Mouse (Mus musculus) intestine, postnatal 0 days (tissue): ENCODE data around the gene Apobec4. TPM values are rescaled to one million over a fixed set of nuclear protein-coding genes. Genes with fewer than 3 reads are reported as not detected.

ENCODE experiments used
- ATAC-seq: fragments of 200-750 bp; cut with Nextera tagmentation; 2 replicates; pipeline ENCODE4 v1.8.0; 2017; ENCODE audit warnings: mild to moderate bottlenecking, moderate TSS enrichment, moderate library complexity
- H3K27ac ChIP-seq: fragments of 300-500 bp; sonication (generic); 2 replicates; pipeline ENCODE4 v1.5.1; 2014; ENCODE audit warnings: mild to moderate bottlenecking, low read depth, low read length, moderate library complexity
- H3K27me3 ChIP-seq: fragments of 300-500 bp; sonication (generic); replicated peaks from 2 replicates; pipeline ENCODE4 v1.6.1; 2014; ENCODE audit warnings: low read length, mixed read lengths; ENCODE audit not compliant: control insufficient read depth, insufficient read depth
- H3K36me3 ChIP-seq: fragments of 300-500 bp; sonication (generic); 2 replicates; pipeline ENCODE4 v1.6.1; 2014; ENCODE audit warnings: mild to moderate bottlenecking, moderate library complexity; ENCODE audit not compliant: control insufficient read depth, insufficient read depth
- H3K4me1 ChIP-seq: fragments of 300-500 bp; sonication (generic); replicated peaks from 2 replicates; pipeline ENCODE4 v1.6.1; 2014; ENCODE audit warnings: antibody characterized with exemption, low read length, mixed read lengths; ENCODE audit not compliant: control insufficient read depth, insufficient read depth
- H3K4me2 ChIP-seq: fragments of 300-500 bp; sonication (generic); replicated peaks from 2 replicates; pipeline ENCODE4 v1.6.1; 2014; ENCODE audit warnings: low read depth, mild to moderate bottlenecking, moderate library complexity
- H3K4me3 ChIP-seq: fragments of 300-500 bp; sonication (generic); 2 replicates; pipeline ENCODE4 v1.5.1; 2014; ENCODE audit warnings: low read depth, low read length
- H3K9ac ChIP-seq: fragments of 300-500 bp; sonication (generic); 2 replicates; pipeline ENCODE4 v1.6.1; 2014; ENCODE audit warnings: mild to moderate bottlenecking, low read depth, low read length
- H3K9me3 ChIP-seq: fragments of 300-500 bp; sonication (generic); 2 replicates; pipeline ENCODE4 v1.6.1; 2016; ENCODE audit warnings: mixed run types; ENCODE audit not compliant: control insufficient read depth
- CTCF ChIP-seq: sonication (generic); IDR thresholded peaks from 2 replicates; pipeline ENCODE4 v1.5.1; 2016; ENCODE audit warnings: low read depth, mild to moderate bottlenecking, control low read depth, antibody characterized with exemption, moderate library complexity
- WGBS: fragments of 180-500 bp; shearing (Covaris S2); extraction: QIAGEN DNeasy Blood & Tissue Kit; methylation state at CpG from one replicate; pipeline ENCODE4 v1.1.7; 2014; 5-methylcytosine and 5-hydroxymethylcytosine counted together
- polyA plus RNA-seq: library from polyadenylated mRNA; unstranded; fragments of >200 nt; fragmentation: Nextera tagmentation; extraction: Ambion mirVana; gene quantifications from 2 replicates; pipeline ENCODE4 v1.2.1, GENCODE M21; 2015

The Apobec4 gene
- polyA plus RNA-seq, 1 experiment from 2014 or later: not detected

GRCm38 (mm10) chr1:152746426-152746825 is 3.9 kb upstream of the Apobec4 start:
- H3K4me1 ChIP-seq: no peaks in the 10 kb centered on the region
- H3K9me3 ChIP-seq: no peaks in the 10 kb centered on the region
- no peak overlapping the region for H3K27ac ChIP-seq
- no peak overlapping the region for H3K4me3 ChIP-seq
- 6% methylated on average over 5 of the region's 5 CpGs for WGBS
- H3K27me3 ChIP-seq: no peaks in the 10 kb centered on the region
- H3K9ac ChIP-seq: no peak overlapping the region
- ATAC-seq: peak; percentile 19; the same call in 1 of the 2 replicates
- H3K4me2 ChIP-seq: no peak overlapping the region
- H3K36me3 ChIP-seq: no peaks in the 10 kb centered on the region
- peak; percentile 91 for TF ChIP-seq CTCF

GRCm38 (mm10) chr1:152749276-152749675 is 1.1 kb upstream of the Apobec4 start:
- Histone ChIP-seq H3K27me3 (no peaks in the 10 kb centered on the region), H3K4me3 (no peak overlapping the region), H3K36me3 (no peaks in the 10 kb centered on the region), H3K4me1 (no peaks in the 10 kb centered on the region), H3K27ac (no peak overlapping the region), H3K4me2 (no peak overlapping the region), H3K9me3 (no peaks in the 10 kb centered on the region), H3K9ac (no peak overlapping the region)
- TF ChIP-seq CTCF: no peak
- WGBS: 78% methylated on average over 9 of the region's 9 CpGs
- no peak for ATAC-seq

DNA sequence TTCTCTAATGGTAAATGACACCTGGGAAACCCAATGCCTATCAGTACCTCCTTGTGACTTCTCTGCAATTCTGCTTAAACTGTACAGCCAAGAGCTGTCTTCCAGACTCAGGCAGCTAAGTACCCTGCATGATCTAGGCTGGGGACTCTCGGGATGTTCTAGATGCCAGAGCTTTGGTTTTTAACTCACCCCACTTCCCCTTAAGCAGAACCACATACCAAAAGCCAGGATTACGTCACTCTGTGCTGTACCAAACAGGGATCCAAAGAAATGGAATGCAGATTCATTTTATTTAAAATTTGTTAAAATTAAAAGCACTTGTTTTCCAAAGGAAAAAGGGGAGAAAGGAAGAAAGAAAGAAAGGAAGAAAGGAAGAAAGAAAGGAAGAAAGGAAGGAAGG is 11.4 kb downstream of the Apobec4 start:
- no peaks in the 10 kb centered on the region for H3K36me3 ChIP-seq
- H3K9me3 ChIP-seq: no peaks in the 10 kb centered on the region
- H3K27ac ChIP-seq: no peak overlapping the region
- ATAC-seq: no peak
- no peak for TF ChIP-seq CTCF
- H3K4me2 ChIP-seq: no peak overlapping the region
- H3K4me1 ChIP-seq: no peaks in the 10 kb centered on the region; the same call in 1 of the 2 replicates
- WGBS: 81% methylated on average over 2 of the region's 2 CpGs
- no peak overlapping the region for H3K9ac ChIP-seq
- H3K27me3 ChIP-seq: 0 out of 2 replicates have a peak, but pooled peaks cover 5% of the 10 kb centered on the region
- no peak overlapping the region for H3K4me3 ChIP-seq

GRCm38 (mm10) chr1:152766032-152766772 is 15.9 kb downstream of the Apobec4 start, which contains the start of the genes Rgl1 and Arpc5:
Gene Rgl1 (minus strand): TSS chr1:152766351.
Gene Arpc5 (plus strand): TSS chr1:152766542.
- WGBS: under 1% methylated on average over 78 of the region's 86 CpGs
- no peaks in the 10 kb centered on the region; the same call in 1 of the 2 replicates for H3K4me1 ChIP-seq
- H3K27ac ChIP-seq: peak within 1 kb of the TSS; percentile 98
- 0 out of 2 replicates have a peak, but pooled peaks cover 5% of the 10 kb centered on the region for H3K27me3 ChIP-seq
- peak; percentile 98 for ATAC-seq
- H3K9ac ChIP-seq: peak within 1 kb of the TSS; percentile 99
- TF ChIP-seq CTCF: peak; percentile 25; the same call in 1 of the 2 replicates
- H3K4me3 ChIP-seq: peak within 1 kb of the TSS; percentile 99
- H3K9me3 ChIP-seq: no peaks in the 10 kb centered on the region
- H3K36me3 ChIP-seq: peaks cover 20% of the 10 kb centered on the region
- peak within 1 kb of the TSS; percentile 84 for H3K4me2 ChIP-seq

DNA sequence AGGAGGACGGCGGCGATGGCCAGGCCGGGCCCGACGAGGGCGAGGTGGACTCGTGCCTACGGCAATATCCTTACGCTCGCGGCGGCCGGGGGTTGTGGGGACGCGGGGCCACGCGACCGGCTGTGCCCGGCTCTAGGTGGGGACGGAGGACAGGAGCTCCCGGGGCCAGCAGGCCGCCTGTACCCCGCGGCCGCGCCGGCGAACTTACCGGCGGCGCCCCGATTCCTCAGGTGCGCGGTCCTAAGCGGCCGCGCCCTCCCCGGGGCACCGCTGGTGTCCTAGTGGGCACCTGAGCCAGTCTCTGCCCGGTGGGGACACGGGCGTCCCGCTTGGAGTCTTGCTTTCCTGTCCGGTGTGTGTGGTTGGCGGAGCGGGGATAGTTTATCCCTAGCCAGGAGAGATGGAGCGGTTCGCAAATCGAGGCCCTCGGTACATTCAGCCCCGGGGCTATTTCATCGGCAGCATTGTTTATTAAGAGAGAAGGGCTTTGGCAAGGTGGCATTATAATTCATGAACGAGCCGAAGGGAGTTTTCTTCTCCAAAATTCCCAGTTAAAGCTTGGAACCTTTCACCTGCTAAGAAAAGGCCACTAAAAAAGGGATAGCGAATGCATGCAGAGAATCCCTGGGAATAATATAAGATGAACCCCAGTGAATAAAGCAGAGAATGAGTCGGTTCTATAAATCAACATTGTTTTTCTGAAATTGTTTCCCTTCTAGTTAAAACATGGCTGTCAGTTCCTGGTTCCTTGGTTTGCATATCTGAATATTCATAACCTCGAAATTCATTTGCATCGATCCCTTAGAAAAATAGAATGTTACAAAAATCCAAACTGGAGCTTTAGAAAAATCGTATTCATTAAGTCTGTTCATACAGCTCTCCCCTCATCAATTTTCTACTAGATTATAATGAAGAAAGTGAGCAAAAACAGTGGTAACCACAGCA is 16.7 kb downstream of the Apobec4 start:
- peak overlapping the region; percentile 98 for H3K27ac ChIP-seq
- peak; percentile 63 for ATAC-seq
- peak overlapping the region; percentile 99 for H3K4me3 ChIP-seq
- H3K27me3 ChIP-seq: 0 out of 2 replicates have a peak, but pooled peaks cover 5% of the 10 kb centered on the region
- TF ChIP-seq CTCF: 0 out of 2 replicates have a peak, but pooled peaks have one; percentile 0
- WGBS: 1% methylated on average over 60 of the region's 60 CpGs
- H3K4me2 ChIP-seq: peak overlapping the region; percentile 84
- no peaks in the 10 kb centered on the region for H3K9me3 ChIP-seq
- H3K4me1 ChIP-seq: no peaks in the 10 kb centered on the region; the same call in 1 of the 2 replicates
- peak overlapping the region; percentile 99 for H3K9ac ChIP-seq
- peaks cover 29% of the 10 kb centered on the region for H3K36me3 ChIP-seq
